Mouse (Mus musculus) heart, embryonic 15.5 days (tissue): Measurements from ENCODE around the gene Zic1. TPM values are rescaled to one million over a fixed set of nuclear protein-coding genes. Genes with fewer than 3 reads are reported as not detected.

Source experiments
- ATAC-seq: fragments of 200-750 bp; cut with Nextera tagmentation; replicated peaks from 2 replicates; pipeline ENCODE4 v1.8.0; 2017; ENCODE audit warnings: low read depth, moderate TSS enrichment; ENCODE audit not compliant: insufficient number of reproducible peaks, insufficient read depth, low FRiP score
- H3K27ac ChIP-seq: fragments of 300-500 bp; sonication (generic); 2 replicates; pipeline ENCODE4 v1.5.1; 2015; ENCODE audit warnings: mild to moderate bottlenecking, inconsistent platforms
- H3K27me3 ChIP-seq: fragments of 300-500 bp; sonication (generic); 2 replicates; pipeline ENCODE4 v1.6.1; 2015; ENCODE audit warnings: inconsistent platforms
- H3K36me3 ChIP-seq: fragments of 300-500 bp; sonication (generic); 2 replicates; pipeline ENCODE4 v1.6.1; 2015; ENCODE audit warnings: mild to moderate bottlenecking, inconsistent platforms
- H3K4me1 ChIP-seq: fragments of 300-500 bp; sonication (generic); replicated peaks from 2 replicates; pipeline ENCODE4 v1.6.1; 2015; ENCODE audit warnings: inconsistent platforms
- H3K4me2 ChIP-seq: fragments of 300-500 bp; sonication (generic); 2 replicates; pipeline ENCODE4 v1.6.1; 2015; ENCODE audit warnings: inconsistent platforms, mild to moderate bottlenecking, moderate library complexity
- H3K4me3 ChIP-seq: fragments of 300-500 bp; sonication (generic); 2 replicates; pipeline ENCODE4 v1.5.1; 2015; ENCODE audit warnings: mild to moderate bottlenecking, inconsistent platforms
- H3K9ac ChIP-seq: fragments of 300-500 bp; sonication (generic); 2 replicates; pipeline ENCODE4 v1.6.1; 2015; ENCODE audit warnings: mild to moderate bottlenecking, inconsistent platforms
- H3K9me3 ChIP-seq: fragments of 300-500 bp; sonication (generic); replicated peaks from 2 replicates; pipeline ENCODE4 v1.6.1; 2016; ENCODE audit warnings: inconsistent platforms
- WGBS: fragments of 180-500 bp; shearing (Covaris S2); methylation state at CpG from one replicate; pipeline ENCODE4 v1.1.7; 2015; ENCODE audit warnings: mixed read lengths; 5-methylcytosine and 5-hydroxymethylcytosine counted together
- polyA plus RNA-seq: library from polyadenylated mRNA; unstranded; fragments of >200 nt; fragmentation: Nextera tagmentation; extraction: Ambion mirVana; gene quantifications from 2 replicates; pipeline ENCODE4 v1.2.1, GENCODE M21; 2015

Gene Zic1
- polyA plus RNA-seq, 1 experiment from 2014 or later, result 0.13 TPM

GRCm38 (mm10) chr9:91382471-91383255, 17.1 kb upstream of the Zic1 start:
- Histone ChIP-seq H3K4me3 (no peak overlapping the region), H3K9me3 (no peaks in the 10 kb centered on the region)
- 5% methylated on average over 24 of the region's 24 CpGs for WGBS

GRCm38 (mm10) chr9:91382111-91382379, 16.4 kb upstream of the Zic1 start:
- Histone ChIP-seq H3K9me3 (no peaks in the 10 kb centered on the region), H3K4me1 (peaks cover 19% of the 10 kb centered on the region), H3K4me2 (peak overlapping the region; percentile 96), H3K27ac (no peak overlapping the region), H3K36me3 (no peaks in the 10 kb centered on the region), H3K27me3 (peaks cover 99% of the 10 kb centered on the region), H3K4me3 (peak overlapping the region; percentile 63), H3K9ac (no peak overlapping the region)
- ATAC-seq, result no peak
- 7% methylated on average over 2 of the region's 2 CpGs for WGBS

More at GRCm38 (mm10) chr9:91382471-91383255, 17.1 kb upstream of the Zic1 start:
- Histone ChIP-seq H3K9ac (no peak overlapping the region), H3K4me1 (peaks cover 19% of the 10 kb centered on the region), H3K36me3 (no peaks in the 10 kb centered on the region), H3K27me3 (peaks cover 99% of the 10 kb centered on the region), H3K4me2 (no peak overlapping the region), H3K27ac (no peak overlapping the region)
- no peak for ATAC-seq

DNA sequence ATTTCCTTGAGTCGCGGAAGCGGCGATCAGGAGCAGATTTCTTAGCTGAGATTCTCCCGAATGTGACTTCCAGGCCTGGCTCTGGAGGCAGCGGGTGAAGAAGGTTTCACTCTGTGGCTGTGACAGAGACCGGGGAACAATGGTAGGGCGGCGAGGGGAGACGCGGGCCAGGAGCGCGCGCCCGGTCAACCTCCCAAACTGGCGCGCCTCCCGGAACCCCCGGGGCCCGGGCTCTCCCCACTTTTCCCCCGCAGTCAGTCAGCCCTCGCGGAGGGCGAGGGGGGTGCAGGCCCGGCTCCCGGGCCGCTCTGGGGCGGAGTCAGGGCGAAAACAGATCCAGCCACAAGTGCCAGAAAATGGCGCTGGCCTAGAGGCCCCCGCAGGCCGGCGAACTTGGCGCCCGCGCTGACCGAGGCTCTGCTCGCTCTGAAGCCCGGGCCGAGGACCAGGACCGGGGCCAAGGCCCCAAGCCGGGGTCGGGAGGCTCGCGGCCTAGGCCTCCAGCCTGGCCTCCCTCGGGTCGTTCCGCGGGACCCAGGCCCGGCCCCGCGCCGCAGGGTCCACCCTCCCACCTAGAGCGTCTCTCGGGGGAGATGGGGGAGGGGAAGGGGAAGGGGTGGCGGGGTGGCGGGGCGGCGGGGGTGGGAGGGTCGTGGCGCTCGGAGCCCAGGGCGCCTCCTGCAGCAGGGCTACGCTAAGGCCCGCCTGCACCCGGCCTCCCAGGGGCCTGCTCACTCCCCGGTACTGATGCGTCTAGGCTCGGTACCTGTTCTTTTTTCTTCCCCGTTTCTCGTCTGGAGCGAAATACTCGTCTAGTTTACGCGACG, 15.9 kb upstream of the Zic1 start:
- Histone ChIP-seq H3K9ac (peak overlapping the region; percentile 46; the same call in 1 of the 2 replicates), H3K9me3 (no peaks in the 10 kb centered on the region), H3K4me3 (peak overlapping the region; percentile 63), H3K36me3 (no peaks in the 10 kb centered on the region), H3K27me3 (peaks cover 99% of the 10 kb centered on the region), H3K4me1 (peaks cover 19% of the 10 kb centered on the region), H3K27ac (no peak overlapping the region), H3K4me2 (peak overlapping the region; percentile 96)
- WGBS, result under 1% methylated on average over 53 of the region's 76 CpGs
- peak; percentile 69 for ATAC-seq

- Histone ChIP-seq H3K4me2 (no peak overlapping the region), H3K4me1 (peaks cover 19% of the 10 kb centered on the region), H3K9me3 (no peaks in the 10 kb centered on the region), H3K27me3 (peaks cover 99% of the 10 kb centered on the region), H3K27ac (no peak overlapping the region), H3K4me3 (0 out of 2 replicates have a peak overlapping the region, but pooled peaks have one; percentile 14), H3K36me3 (no peaks in the 10 kb centered on the region), H3K9ac (no peak overlapping the region)
- ATAC-seq, result no peak
- 3% methylated on average over 9 of the region's 9 CpGs for WGBS
Measured at GRCm38 (mm10) chr9:91380458-91380914, 14.9 kb upstream of the Zic1 start.

GRCm38 (mm10) chr9:91379781-91380457, 14.3 kb upstream of the Zic1 start:
- Histone ChIP-seq H3K4me1 (peaks cover 19% of the 10 kb centered on the region), H3K36me3 (no peaks in the 10 kb centered on the region), H3K9me3 (no peaks in the 10 kb centered on the region), H3K9ac (no peak overlapping the region), H3K4me2 (no peak overlapping the region), H3K4me3 (no peak overlapping the region), H3K27ac (no peak overlapping the region), H3K27me3 (peaks cover 99% of the 10 kb centered on the region)
- 2% methylated on average over 10 of the region's 10 CpGs for WGBS
- no peak for ATAC-seq

DNA sequence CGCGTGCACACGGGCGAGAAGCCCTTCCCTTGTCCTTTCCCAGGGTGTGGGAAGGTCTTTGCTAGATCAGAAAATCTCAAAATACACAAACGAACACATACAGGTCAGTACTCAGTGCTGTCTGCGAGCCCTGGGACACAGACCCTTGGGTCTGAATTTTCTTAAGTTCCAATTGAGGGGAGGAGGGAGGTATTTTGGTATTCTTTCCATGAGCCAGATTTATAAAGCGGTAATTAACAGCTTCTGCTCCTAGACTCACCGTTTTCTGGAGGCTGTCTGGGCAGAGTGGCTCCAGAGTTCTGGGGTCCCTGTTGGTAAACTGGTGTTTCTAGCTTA, 13.7 kb upstream of the Zic1 start:
- Histone ChIP-seq H3K36me3 (no peaks in the 10 kb centered on the region), H3K4me2 (no peak overlapping the region), H3K4me3 (no peak overlapping the region), H3K9ac (no peak overlapping the region), H3K9me3 (no peaks in the 10 kb centered on the region), H3K27me3 (peaks cover 99% of the 10 kb centered on the region), H3K27ac (no peak overlapping the region), H3K4me1 (peaks cover 19% of the 10 kb centered on the region)
- no peak for ATAC-seq
- WGBS, result 2% methylated on average over 8 of the region's 8 CpGs

GRCm38 (mm10) chr9:91378411-91379299, 13.0 kb upstream of the Zic1 start:
- under 1% methylated on average over 48 of the region's 48 CpGs for WGBS
- no peaks in the 10 kb centered on the region for H3K9me3 ChIP-seq

DNA sequence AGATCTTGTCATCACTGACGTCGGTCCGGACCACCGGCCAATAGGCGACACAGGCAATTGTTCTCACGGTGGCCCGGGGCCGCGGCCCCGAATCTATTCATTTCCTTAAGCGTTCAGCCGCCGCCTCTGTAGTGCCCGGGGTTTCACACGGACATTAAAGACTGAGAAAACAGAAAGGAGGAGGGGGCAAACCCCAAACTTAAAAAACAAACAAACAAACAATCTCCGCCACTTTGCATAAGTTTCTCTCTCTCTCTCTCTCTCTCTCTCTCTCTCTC, 12.2 kb upstream of the Zic1 start:
- H3K9me3 ChIP-seq, result no peaks in the 10 kb centered on the region
- H3K4me3 ChIP-seq, result no peak overlapping the region
- 0% methylated on average over 16 of the region's 16 CpGs for WGBS
- peaks cover 96% of the 10 kb centered on the region for H3K27me3 ChIP-seq
- no peak overlapping the region for H3K4me2 ChIP-seq
- no peak for ATAC-seq
- no peak overlapping the region for H3K27ac ChIP-seq
- peaks cover 19% of the 10 kb centered on the region for H3K4me1 ChIP-seq
- H3K36me3 ChIP-seq, result no peaks in the 10 kb centered on the region
- H3K9ac ChIP-seq, result no peak overlapping the region

More at GRCm38 (mm10) chr9:91378411-91379299, 13.0 kb upstream of the Zic1 start:
- peaks cover 99% of the 10 kb centered on the region for H3K27me3 ChIP-seq
- H3K27ac ChIP-seq, result no peak overlapping the region
- peak overlapping the region; percentile 10; the same call in 1 of the 2 replicates for H3K4me3 ChIP-seq
- no peak overlapping the region for H3K4me2 ChIP-seq
- peaks cover 19% of the 10 kb centered on the region for H3K4me1 ChIP-seq
- no peak for ATAC-seq
- no peak overlapping the region for H3K9ac ChIP-seq
- H3K36me3 ChIP-seq, result no peaks in the 10 kb centered on the region

DNA sequence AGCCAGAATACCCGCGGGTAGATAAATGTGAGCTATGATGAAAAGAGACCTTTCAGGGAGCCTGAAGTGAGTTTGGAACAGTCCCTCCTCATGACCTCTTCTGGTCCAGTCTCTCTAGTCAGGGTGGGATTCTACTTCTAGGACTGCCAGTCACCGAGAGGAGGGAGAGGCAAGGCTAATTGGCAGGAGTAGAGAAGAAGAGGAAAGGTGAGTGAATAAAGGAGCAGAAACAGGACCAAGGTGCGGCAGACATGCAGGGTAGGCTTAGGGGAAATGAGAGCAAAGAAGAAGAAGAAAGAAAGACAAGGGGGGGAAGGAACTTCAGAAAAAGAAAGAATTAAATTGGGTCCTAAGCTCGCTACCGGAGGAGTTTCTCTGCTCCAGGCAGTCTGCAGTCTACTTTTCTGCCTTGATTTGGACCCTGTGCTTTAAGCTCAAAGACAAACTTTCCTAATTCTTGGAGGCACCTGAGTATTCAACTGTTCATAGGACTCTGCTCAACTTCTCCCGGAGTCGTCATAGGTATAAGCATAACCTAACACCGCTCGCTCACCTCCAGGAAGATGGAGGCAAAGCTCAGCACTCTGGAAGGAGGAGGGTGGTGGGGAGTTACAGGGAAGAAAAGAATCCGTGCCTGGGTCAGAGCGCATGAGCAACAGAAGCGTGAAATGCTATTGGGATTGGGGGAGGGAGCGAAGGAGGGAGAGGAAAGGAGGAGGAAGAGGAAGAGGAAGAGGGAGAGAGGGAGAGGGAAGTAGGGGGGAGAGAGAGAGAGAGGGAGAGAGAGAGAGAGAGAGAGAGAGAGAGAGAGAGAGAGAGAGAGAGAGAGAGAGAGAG, 11.6 kb upstream of the Zic1 start:
- ATAC-seq, result no peak
- Histone ChIP-seq H3K4me3 (no peak overlapping the region), H3K4me2 (no peak overlapping the region), H3K27me3 (peaks cover 96% of the 10 kb centered on the region), H3K9me3 (no peaks in the 10 kb centered on the region), H3K4me1 (peaks cover 19% of the 10 kb centered on the region), H3K36me3 (no peaks in the 10 kb centered on the region), H3K27ac (no peak overlapping the region), H3K9ac (no peak overlapping the region)
- 4% methylated on average over 14 of the region's 14 CpGs for WGBS

GRCm38 (mm10) chr9:91374665-91375064, 9.1 kb upstream of the Zic1 start:
- no peak for ATAC-seq
- WGBS, result 10% methylated on average over 4 of the region's 4 CpGs

More at GRCm38 (mm10) chr9:91374665-91375064, 9.1 kb upstream of the Zic1 start:
- H3K4me3 ChIP-seq, result no peak overlapping the region
- no peak overlapping the region for H3K27ac ChIP-seq
- H3K9me3 ChIP-seq, result no peaks in the 10 kb centered on the region
- H3K36me3 ChIP-seq, result no peaks in the 10 kb centered on the region
- H3K9ac ChIP-seq, result no peak overlapping the region
- H3K4me2 ChIP-seq, result no peak overlapping the region
- H3K4me1 ChIP-seq, result peaks cover 9% of the 10 kb centered on the region
- peaks cover 98% of the 10 kb centered on the region for H3K27me3 ChIP-seq
